Mouse (Mus musculus) heart, postnatal 36 days (tissue): ENCODE measurements around the gene Cckbr. TPM values are rescaled to one million over a fixed set of nuclear protein-coding genes. Genes with fewer than 3 reads are reported as not detected.
"Not testable (repeated sequence)": the region's sequence is repeated elsewhere in the genome, so short reads cannot be mapped to it uniquely, and the experiment has no call there.

Experiments used
- DNase-seq, 2 experiments: peaks; one replicate each; pipeline ENCODE4 v3.0.0; 2021 to 2022
- intact Hi-C: fragments of 180-260 bp; cut with DNase I; formaldehyde crosslinking; loops from one replicate; pipeline ENCODE4 v1.15.1; 2025
- total RNA-seq, 2 experiments: library from RNA; stranded (reverse); gene quantifications; 2 replicates each; pipeline ENCODE4 v1.2.3; 2021

The Cckbr gene
- total RNA-seq, 2 experiments from 2014 or later: not detected

GRCm38 (mm10) chr7:105433859-105434258, 8.3 kb downstream of the Cckbr start:
- DNase-seq: no peak
- intact Hi-C loops: no loop called here

GRCm38 (mm10) chr7:105434798-105435197, 9.3 kb downstream of the Cckbr start:
- peak in 1 of 2 experiments; percentile 6 for DNase-seq
- intact Hi-C loops: no loop called here

- intact Hi-C loops: no loop called here
- DNase-seq: no peak
These were observed 12.6 kb downstream of the Cckbr start for GRCm38 (mm10) chr7:105437979-105438772.

GRCm38 (mm10) chr7:105441426-105441825, 15.9 kb downstream of the Cckbr start:
- intact Hi-C loops: no loop called here
- no peak for DNase-seq

- intact Hi-C loops: no loop called here
These were observed 19.5 kb downstream of the Cckbr start for GRCm38 (mm10) chr7:105445076-105445475.

GRCm38 (mm10) chr7:105453345-105453744, 27.8 kb downstream of the Cckbr start:
- DNase-seq, intact Hi-C loops: not testable (repeated sequence)

More at GRCm38 (mm10) chr7:105445076-105445475, 19.5 kb downstream of the Cckbr start:
- DNase-seq: no peak

GRCm38 (mm10) chr7:105458546-105458945, 33.0 kb downstream of the Cckbr start:
- DNase-seq: no peak
- intact Hi-C loops: no loop called here

- intact Hi-C loops, DNase-seq: not testable (repeated sequence)
These were observed 40.0 kb downstream of the Cckbr start for GRCm38 (mm10) chr7:105465505-105465904.

- intact Hi-C loops: no loop called here
- DNase-seq: no peak
These were observed 47.1 kb downstream of the Cckbr start for GRCm38 (mm10) chr7:105472607-105473006.

- DNase-seq: no peak
- intact Hi-C loops: no loop called here
These were observed 49.3 kb downstream of the Cckbr start for GRCm38 (mm10) chr7:105474771-105475315.

GRCm38 (mm10) chr7:105475396-105475949, 49.9 kb downstream of the Cckbr start:
- peak in 1 of 2 experiments; percentile 17 for DNase-seq
- intact Hi-C loops: no loop called here

GRCm38 (mm10) chr7:105476683-105477432, 51.3 kb downstream of the Cckbr start:
- DNase-seq: no peak
- intact Hi-C loops: no loop called here

GRCm38 (mm10) chr7:105477433-105477700, 51.8 kb downstream of the Cckbr start:
- no peak for DNase-seq
- intact Hi-C loops: no loop called here

GRCm38 (mm10) chr7:105477841-105478240, 52.3 kb downstream of the Cckbr start:
- intact Hi-C loops: loop anchor here (2.0 kb wide), 1 partner anchor 67 kb away; no protein-coding TSS in a partner anchor
- DNase-seq: peak; percentile 35 to 48

GRCm38 (mm10) chr7:105478344-105478743, 52.8 kb downstream of the Cckbr start:
- intact Hi-C loops: loop anchor here (2.0 kb wide), 1 partner anchor 68 kb away; no protein-coding TSS in a partner anchor
- no peak for DNase-seq

- intact Hi-C loops: loop anchor here (2.0 kb wide), 1 partner anchor 68 kb away; no protein-coding TSS in a partner anchor
- no peak for DNase-seq
These were observed 53.7 kb downstream of the Cckbr start for GRCm38 (mm10) chr7:105479232-105479631.

GRCm38 (mm10) chr7:105480081-105480480, 54.5 kb downstream of the Cckbr start:
- intact Hi-C loops: loop anchor here (2.0 to 5.0 kb wide), 4 partner anchors 35 to 332 kb away; partner anchors contain the start of genes Mrpl17 and Trim3
- peak in 1 of 2 experiments; percentile 7 for DNase-seq

GRCm38 (mm10) chr7:105480561-105481504, 55.3 kb downstream of the Cckbr start:
- peak; percentile 61 to 70 for DNase-seq
- intact Hi-C loops: loop anchor here (2.0 to 5.0 kb wide), 4 partner anchors 34 to 331 kb away; partner anchors contain the start of genes Mrpl17 and Trim3
